Comparison of ENCODE assay signal across 25 mouse cellular contexts in the genomic region with DNA sequence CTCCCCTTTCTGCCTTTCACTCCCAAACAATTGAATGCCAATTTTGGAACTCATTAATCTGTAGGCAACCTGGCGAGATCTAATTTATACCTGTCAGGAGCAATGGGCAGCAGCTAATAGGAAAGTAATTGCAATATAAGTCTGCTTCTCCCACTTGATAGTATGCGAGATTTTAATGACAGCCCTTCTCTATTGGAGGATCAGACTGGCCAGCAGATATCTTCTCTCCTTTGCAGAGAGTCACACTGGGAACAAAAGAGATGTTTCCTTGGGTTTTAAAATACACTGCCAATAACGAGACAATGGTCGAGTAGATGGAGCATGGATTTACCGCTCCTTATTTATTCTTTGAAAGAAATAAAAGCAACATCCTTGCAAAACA.
DNase-seq lines count a peak whose midpoint lies in the region; ATAC-seq lines count a peak whose summit lies in the region.
"Had no signal": no experiment of that assay in that cellular context is flagged by ENCODE, and none has a peak within 500 bp of the region (broad histone marks: within the 10 kb centered on the region; RNA-seq: fewer than 3 reads in every experiment).

No protein-coding gene starts in this region.

- H3K4me1 ChIP-seq in forebrain, embryonic 11.5 days (replicated peaks; ENCODE audit: control insufficient read depth, insufficient read depth, low read length) = no peaks in the 10 kb centered on the region
- H3K4me1 ChIP-seq in forebrain, embryonic 10.5 days = peaks cover 15% of the 10 kb centered on the region
- peaks cover 11% of the 10 kb centered on the region for H3K4me1 ChIP-seq in forebrain, embryonic 14.5 days (ENCODE audit: control insufficient read depth, insufficient read depth, low read length)
- H3K4me1 ChIP-seq in hindbrain, embryonic 14.5 days (replicated peaks; ENCODE audit: control insufficient read depth, insufficient read depth, low read length) = peaks cover 15% of the 10 kb centered on the region
- H3K4me1 ChIP-seq in midbrain, embryonic 16.5 days (ENCODE audit: control insufficient read depth, insufficient read depth, low read length) = peaks cover 14% of the 10 kb centered on the region
- H3K4me1 ChIP-seq: heart, embryonic 15.5 days; limb, embryonic 13.5 days; liver, embryonic 12.5 days; stomach, embryonic 15.5 days had no signal

- H3K9ac ChIP-seq in forebrain, embryonic 11.5 days (ENCODE audit: low read length) = no peak overlapping the region
- H3K9ac ChIP-seq in forebrain, embryonic 14.5 days (ENCODE audit: low read length) = no peak overlapping the region
- H3K9ac ChIP-seq in hindbrain, embryonic 14.5 days = peak overlapping the region; percentile 38; the same call in 1 of the 2 replicates
- H3K9ac ChIP-seq in midbrain, embryonic 16.5 days (ENCODE audit: low read depth, low read length) = no peak overlapping the region
- H3K9ac ChIP-seq: embryonic facial prominence, embryonic 13.5 days; heart, embryonic 15.5 days; limb, embryonic 13.5 days; liver, embryonic 12.5 days; stomach, embryonic 15.5 days had no signal

- H3K27me3 ChIP-seq in forebrain, embryonic 11.5 days (ENCODE audit: control insufficient read depth, insufficient read depth, low read length) = no peaks in the 10 kb centered on the region
- H3K27me3 ChIP-seq in forebrain, embryonic 10.5 days (ENCODE audit: poor library complexity, severe bottlenecking) = no peaks in the 10 kb centered on the region
- H3K27me3 ChIP-seq in forebrain, embryonic 14.5 days (replicated peaks; ENCODE audit: control insufficient read depth, insufficient read depth, low read length) = no peaks in the 10 kb centered on the region
- H3K27me3 ChIP-seq in hindbrain, embryonic 14.5 days (ENCODE audit: control insufficient read depth, insufficient read depth, low read length) = no peaks in the 10 kb centered on the region
- no peaks in the 10 kb centered on the region for H3K27me3 ChIP-seq in midbrain, embryonic 16.5 days (ENCODE audit: control insufficient read depth, insufficient read depth, low read depth, low read length)
- H3K27me3 ChIP-seq: embryonic facial prominence, embryonic 13.5 days; heart, embryonic 15.5 days; limb, embryonic 13.5 days; liver, embryonic 12.5 days; stomach, embryonic 15.5 days had no signal

- peak overlapping the region; percentile 26; the same call in 1 of the 2 replicates for H3K27ac ChIP-seq in forebrain, embryonic 11.5 days (ENCODE audit: low read depth, low read length)
- no peak overlapping the region for H3K27ac ChIP-seq in forebrain, embryonic 10.5 days
- peak overlapping the region; percentile 22; the same call in 1 of the 2 replicates for H3K27ac ChIP-seq in forebrain, embryonic 14.5 days (ENCODE audit: low read depth, low read length)
- H3K27ac ChIP-seq in hindbrain, embryonic 14.5 days = peak overlapping the region; percentile 60
- peak overlapping the region; percentile 77 for H3K27ac ChIP-seq in midbrain, embryonic 16.5 days (ENCODE audit: low read length)
- H3K27ac ChIP-seq: embryonic facial prominence, embryonic 13.5 days; gastrocnemius, adult 2 months; heart, embryonic 15.5 days; kidney, postnatal 0 days; limb, embryonic 13.5 days; liver, embryonic 12.5 days; stomach, embryonic 15.5 days had no signal

- no peak for DNase-seq in forebrain, embryonic 11.5 days (ENCODE audit: low spot score)
- DNase-seq in forebrain, embryonic 10.5 days (ENCODE audit: extremely low spot score, low spot score) = no peak
- no peak for DNase-seq in forebrain, embryonic 14.5 days (ENCODE audit: low spot score)
- peak; percentile 36 for DNase-seq in hindbrain, embryonic 14.5 days (ENCODE audit: low spot score)
- DNase-seq in spleen, postnatal 14 days (ENCODE audit: low spot score in 2 of 2) = no peak
- no peak for DNase-seq in left cerebral cortex, adult 11 months (ENCODE audit: low spot score)
- DNase-seq in layer of hippocampus, adult 18-20 months (ENCODE audit: low spot score in 2 of 2) = no peak
- DNase-seq: adrenal gland, postnatal 25 days; cerebellum, adult 8-10 months; cerebellum, postnatal 36 days; embryo, embryonic 11 days; gastrocnemius, adult 2 months; heart, postnatal 36 days; kidney, adult 2 months; layer of hippocampus, postnatal 36 days; lung, adult 18-20 months; thymus, postnatal 36 days had no signal

- no peaks in the 10 kb centered on the region for H3K36me3 ChIP-seq in forebrain, embryonic 11.5 days (ENCODE audit: control insufficient read depth, insufficient read depth, low read length)
- no peaks in the 10 kb centered on the region for H3K36me3 ChIP-seq in forebrain, embryonic 10.5 days (replicated peaks)
- no peaks in the 10 kb centered on the region for H3K36me3 ChIP-seq in forebrain, embryonic 14.5 days (ENCODE audit: control insufficient read depth, insufficient read depth, low read length)
- H3K36me3 ChIP-seq in hindbrain, embryonic 14.5 days (replicated peaks; ENCODE audit: control insufficient read depth, insufficient read depth) = no peaks in the 10 kb centered on the region
- H3K36me3 ChIP-seq in midbrain, embryonic 16.5 days (ENCODE audit: control insufficient read depth, insufficient read depth, low read length) = no peaks in the 10 kb centered on the region
- H3K36me3 ChIP-seq: embryonic facial prominence, embryonic 13.5 days; heart, embryonic 15.5 days; limb, embryonic 13.5 days; liver, embryonic 12.5 days; stomach, embryonic 15.5 days had no signal

- peak; percentile 42; the same call in 1 of the 2 replicates for ATAC-seq in forebrain, embryonic 11.5 days (replicated peaks; ENCODE audit: low FRiP score)
- ATAC-seq in forebrain, embryonic 14.5 days = 0 out of 2 replicates have a peak, but pooled peaks have one; percentile 23
- 0 out of 2 replicates have a peak, but pooled peaks have one; percentile 27 for ATAC-seq in hindbrain, embryonic 14.5 days (ENCODE audit: low FRiP score)
- ATAC-seq in midbrain, embryonic 16.5 days = no peak
- ATAC-seq: liver, embryonic 12.5 days had no signal

- H3K9me3 ChIP-seq in forebrain, embryonic 11.5 days (ENCODE audit: control insufficient read depth, low read length) = no peaks in the 10 kb centered on the region
- H3K9me3 ChIP-seq in forebrain, embryonic 10.5 days = no peaks in the 10 kb centered on the region
- no peaks in the 10 kb centered on the region for H3K9me3 ChIP-seq in forebrain, embryonic 14.5 days (replicated peaks; ENCODE audit: control insufficient read depth, low read length)
- no peaks in the 10 kb centered on the region for H3K9me3 ChIP-seq in hindbrain, embryonic 14.5 days (ENCODE audit: control insufficient read depth, low read length)
- H3K9me3 ChIP-seq in midbrain, embryonic 16.5 days (replicated peaks; ENCODE audit: control insufficient read depth, low read length, poor library complexity, severe bottlenecking) = no peaks in the 10 kb centered on the region
- H3K9me3 ChIP-seq: embryonic facial prominence, embryonic 13.5 days; heart, embryonic 15.5 days; limb, embryonic 13.5 days; liver, embryonic 12.5 days; stomach, embryonic 15.5 days had no signal

- H3K4me3 ChIP-seq in forebrain, embryonic 11.5 days (ENCODE audit: low read depth, low read length) = no peak overlapping the region
- H3K4me3 ChIP-seq in forebrain, embryonic 10.5 days = no peak overlapping the region
- H3K4me3 ChIP-seq in forebrain, embryonic 14.5 days (ENCODE audit: low read depth, low read length) = no peak overlapping the region
- H3K4me3 ChIP-seq in hindbrain, embryonic 14.5 days (replicated peaks; ENCODE audit: low read length) = no peak overlapping the region
- no peak overlapping the region for H3K4me3 ChIP-seq in midbrain, embryonic 16.5 days (ENCODE audit: low read depth, low read length)
- H3K4me3 ChIP-seq: embryonic facial prominence, embryonic 13.5 days; erythroblast, embryonic 14.5 days; gastrocnemius, adult 2 months; heart, embryonic 15.5 days; limb, embryonic 13.5 days; liver, embryonic 12.5 days; stomach, embryonic 15.5 days had no signal

- H3K4me2 ChIP-seq in forebrain, embryonic 11.5 days (ENCODE audit: low read depth, low read length, severe bottlenecking) = no peak overlapping the region
- no peak overlapping the region for H3K4me2 ChIP-seq in forebrain, embryonic 14.5 days (ENCODE audit: low read length)
- H3K4me2 ChIP-seq in hindbrain, embryonic 14.5 days (replicated peaks) = 0 out of 2 replicates have a peak overlapping the region, but pooled peaks have one; percentile 22
- H3K4me2 ChIP-seq in midbrain, embryonic 16.5 days (ENCODE audit: low read length) = peak overlapping the region; percentile 35; the same call in 1 of the 2 replicates
- H3K4me2 ChIP-seq: embryonic facial prominence, embryonic 13.5 days; heart, embryonic 15.5 days; limb, embryonic 13.5 days; liver, embryonic 12.5 days; stomach, embryonic 15.5 days had no signal

- WGBS in forebrain, embryonic 11.5 days = 56% methylated on average over 5 of the region's 5 CpGs
- WGBS in forebrain, embryonic 10.5 days = 77% methylated on average over 5 of the region's 5 CpGs
- WGBS in forebrain, embryonic 14.5 days = 30% methylated on average over 5 of the region's 5 CpGs
- WGBS in hindbrain, embryonic 14.5 days = 49% methylated on average over 5 of the region's 5 CpGs
- WGBS in midbrain, embryonic 16.5 days = 57% methylated on average over 5 of the region's 5 CpGs

Comparison
In these comparisons a context has a peak if more than half of its experiments do, and no peak if none do; other contexts are left out.
1. H3K4me2 ChIP-seq: peak in hindbrain, embryonic 14.5 days (single experiment) and midbrain, embryonic 16.5 days (single experiment); none in forebrain, embryonic 11.5 days (single experiment) and forebrain, embryonic 14.5 days (single experiment).